Mouse (Mus musculus) heart, postnatal 0 days (tissue): ENCODE measurements around the gene Cdkl2. TPM values are rescaled to one million over a fixed set of nuclear protein-coding genes. Genes with fewer than 3 reads are reported as not detected.

Experiments
- ATAC-seq: fragments of 200-750 bp; cut with Nextera tagmentation; 2 replicates; pipeline ENCODE4 v1.8.0; 2017; ENCODE audit warnings: low read depth, moderate number of reproducible peaks, moderate library complexity; ENCODE audit not compliant: insufficient read depth
- DNase-seq: peaks from one replicate; pipeline ENCODE4 v3.0.0-alpha.2; 2016; ENCODE audit warnings: low spot score
- H3K27ac ChIP-seq: fragments of 300-500 bp; sonication (generic); 2 replicates; pipeline ENCODE4 v1.5.1; 2014; ENCODE audit warnings: low read depth, mild to moderate bottlenecking
- H3K27me3 ChIP-seq: fragments of 300-500 bp; sonication (generic); 2 replicates; pipeline ENCODE4 v1.6.1; 2014; ENCODE audit warnings: low read length, mixed read lengths; ENCODE audit not compliant: control insufficient read depth, insufficient read depth
- H3K36me3 ChIP-seq: fragments of 300-500 bp; sonication (generic); replicated peaks from 2 replicates; pipeline ENCODE4 v1.6.1; 2014; ENCODE audit warnings: low read length, mixed read lengths; ENCODE audit not compliant: control insufficient read depth, insufficient read depth
- H3K4me1 ChIP-seq: fragments of 300-500 bp; sonication (generic); 2 replicates; pipeline ENCODE4 v1.6.1; 2014; ENCODE audit warnings: antibody characterized with exemption; ENCODE audit not compliant: control insufficient read depth, insufficient read depth
- H3K4me2 ChIP-seq: fragments of 300-500 bp; sonication (generic); 2 replicates; pipeline ENCODE4 v1.6.1; 2014; ENCODE audit warnings: low read depth, mild to moderate bottlenecking, low read length, moderate library complexity
- H3K4me3 ChIP-seq: fragments of 300-500 bp; sonication (generic); 2 replicates; pipeline ENCODE4 v1.5.1; 2014; ENCODE audit warnings: low read depth, low read length
- H3K9ac ChIP-seq: fragments of 300-500 bp; sonication (generic); replicated peaks from 2 replicates; pipeline ENCODE4 v1.6.1; 2014; ENCODE audit warnings: low read depth, low read length, mixed read lengths
- H3K9me3 ChIP-seq: fragments of 300-500 bp; sonication (generic); replicated peaks from 2 replicates; pipeline ENCODE4 v1.6.1; 2016; ENCODE audit warnings: low read length; ENCODE audit not compliant: control insufficient read depth
- CTCF ChIP-seq: IDR thresholded peaks from 2 replicates; pipeline ENCODE4 v1.5.1; 2016; ENCODE audit warnings: antibody characterized with exemption, control low read depth, low read depth
- EP300 ChIP-seq: IDR thresholded peaks from 2 replicates; pipeline ENCODE4 v1.6.1; 2016; ENCODE audit warnings: antibody characterized with exemption, low read depth
- WGBS: fragments of 180-500 bp; shearing (Covaris S2); extraction: QIAGEN DNeasy Blood & Tissue Kit; methylation state at CpG from one replicate; pipeline ENCODE4 v1.1.7; 2014; 5-methylcytosine and 5-hydroxymethylcytosine counted together
- polyA plus RNA-seq: library from polyadenylated mRNA; unstranded; fragments of >200 nt; fragmentation: Nextera tagmentation; extraction: Ambion mirVana; gene quantifications from 2 replicates; pipeline ENCODE4 v1.2.1, GENCODE M21; 2015
- total RNA-seq: library from RNA; depleted of rRNA; stranded (reverse); fragments of >200 nt; gene quantifications from 2 replicates; pipeline ENCODE4 v1.2.3, GENCODE M21; 2014; ENCODE audit warnings: low replicate concordance

Cdkl2 gene
- total and polyA plus RNA-seq, 2 experiments from 2014 or later = 0.75 to 5.0 TPM

DNA sequence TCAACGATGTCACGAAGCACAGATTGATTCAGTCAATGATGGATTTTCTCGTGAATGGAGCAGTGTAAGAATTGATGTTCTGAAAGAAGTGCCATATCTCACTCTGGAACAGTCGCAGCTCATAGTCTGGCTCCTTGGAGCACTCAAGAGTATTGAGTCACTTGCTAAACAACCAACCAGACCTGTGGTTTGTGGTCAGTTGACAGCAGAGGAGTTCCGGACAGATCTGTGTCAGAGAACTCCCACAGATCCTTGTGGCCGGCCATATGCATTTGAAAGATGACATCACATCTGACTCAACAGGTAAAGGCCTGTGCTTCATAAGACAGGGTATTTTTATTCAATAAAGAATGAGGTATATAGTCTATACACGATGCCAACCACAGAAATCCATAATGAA is 69.7 kb downstream of the Cdkl2 start:
- no peak for DNase-seq
- no peaks in the 10 kb centered on the region for H3K27me3 ChIP-seq
- 81% methylated on average over 7 of the region's 7 CpGs for WGBS

DNA sequence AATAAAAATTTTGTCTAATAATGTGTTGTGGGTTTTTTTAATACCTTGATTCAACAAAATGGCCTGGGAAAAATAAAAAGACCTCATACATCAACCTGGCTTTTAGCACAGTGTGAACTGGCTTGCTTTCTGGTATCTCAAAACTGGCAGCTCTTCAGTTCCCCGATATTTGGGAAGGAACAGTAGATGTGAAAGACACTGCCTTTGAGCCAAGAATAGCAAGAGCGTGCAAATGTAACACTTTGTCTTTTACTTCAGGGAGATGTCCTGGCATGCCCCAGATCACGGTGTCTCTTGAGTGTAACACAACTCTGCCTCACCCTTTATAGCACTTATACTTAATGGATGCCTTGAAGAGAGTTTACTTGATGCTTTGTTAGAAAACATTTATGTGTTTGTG is 71.6 kb downstream of the Cdkl2 start:
- Histone ChIP-seq H3K4me1 (no peaks in the 10 kb centered on the region), H3K9me3 (no peaks in the 10 kb centered on the region), H3K9ac (no peak overlapping the region), H3K36me3 (0 out of 2 replicates have a peak, but pooled peaks cover 11% of the 10 kb centered on the region), H3K27me3 (no peaks in the 10 kb centered on the region), H3K4me3 (no peak overlapping the region), H3K4me2 (no peak overlapping the region), H3K27ac (no peak overlapping the region)
- ATAC-seq (no peak), DNase-seq (no peak)
- WGBS = 64% methylated on average over 3 of the region's 3 CpGs
- no peak for TF ChIP-seq CTCF
- TF ChIP-seq EP300 = no peak

More for the DNA sequence above, 69.7 kb downstream of the Cdkl2 start:
- H3K9me3 ChIP-seq = no peaks in the 10 kb centered on the region
- H3K9ac ChIP-seq = no peak overlapping the region
- H3K4me1 ChIP-seq = no peaks in the 10 kb centered on the region
- H3K4me2 ChIP-seq = no peak overlapping the region
- H3K27ac ChIP-seq = no peak overlapping the region
- H3K4me3 ChIP-seq = no peak overlapping the region
- no peak for TF ChIP-seq EP300
- no peak for ATAC-seq
- H3K36me3 ChIP-seq = 0 out of 2 replicates have a peak, but pooled peaks cover 11% of the 10 kb centered on the region

DNA sequence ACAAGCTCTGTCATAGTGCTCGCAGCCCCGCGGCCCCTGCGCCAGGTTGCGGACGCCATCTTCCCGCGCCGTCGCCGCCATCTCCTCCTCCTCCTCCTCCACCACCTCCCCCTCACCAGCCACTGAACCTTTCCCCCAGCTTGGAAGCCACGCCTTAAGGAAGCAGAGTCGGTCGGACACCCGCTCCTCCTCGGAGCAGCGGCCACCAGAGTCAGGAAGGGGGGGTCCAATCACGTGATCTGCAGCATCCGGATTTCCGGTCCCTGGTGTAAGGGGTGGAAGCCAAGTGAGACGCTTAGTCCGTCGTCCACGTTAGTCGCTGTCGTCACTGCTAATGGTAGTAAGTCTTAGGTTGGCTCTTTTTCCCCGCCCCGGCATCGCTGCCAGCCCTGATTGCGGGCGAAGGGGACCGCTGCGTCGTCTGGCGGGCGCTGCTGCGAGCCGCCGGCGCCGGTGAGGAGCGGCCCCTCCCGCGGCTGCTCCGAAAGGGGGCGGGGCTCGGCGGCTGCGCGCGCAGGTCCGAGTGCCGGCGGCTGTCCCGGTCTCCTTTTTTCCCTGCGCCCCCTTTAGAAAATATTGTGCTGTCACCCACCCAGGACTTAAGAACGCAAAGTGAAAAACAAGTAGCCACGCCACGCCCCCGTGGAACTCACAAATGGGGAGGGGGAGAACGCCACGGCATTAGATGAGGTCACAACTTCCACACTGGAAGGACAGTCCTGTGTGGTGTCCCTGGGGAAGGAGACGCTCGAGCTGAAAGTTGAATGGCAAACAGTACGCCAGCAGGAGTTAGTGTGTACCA is 80.8 kb downstream of the Cdkl2 start, which contains the start of gene Rchy1:
Rchy1 (minus strand) TSS at position 430 of the 802 bp plus-strand sequence.
- H3K4me1 ChIP-seq = peaks cover 16% of the 10 kb centered on the region
- H3K9ac ChIP-seq = peak within 1 kb of the TSS; percentile 77
- H3K4me2 ChIP-seq = peak within 1 kb of the TSS; percentile 88
- DNase-seq (peak; percentile 96), ATAC-seq (peak; percentile 95)
- peaks cover 1% of the 10 kb centered on the region; the same call in 1 of the 2 replicates for H3K36me3 ChIP-seq
- no peaks in the 10 kb centered on the region for H3K27me3 ChIP-seq
- peak within 1 kb of the TSS; percentile 100 for H3K27ac ChIP-seq
- H3K9me3 ChIP-seq = no peaks in the 10 kb centered on the region
- TF ChIP-seq EP300 (peak; percentile 86; the same call in 1 of the 2 replicates), CTCF (0 out of 2 replicates have a peak, but pooled peaks have one; percentile 1)
- H3K4me3 ChIP-seq = peak within 1 kb of the TSS; percentile 66
- under 1% methylated on average over 62 of the region's 65 CpGs for WGBS

DNA sequence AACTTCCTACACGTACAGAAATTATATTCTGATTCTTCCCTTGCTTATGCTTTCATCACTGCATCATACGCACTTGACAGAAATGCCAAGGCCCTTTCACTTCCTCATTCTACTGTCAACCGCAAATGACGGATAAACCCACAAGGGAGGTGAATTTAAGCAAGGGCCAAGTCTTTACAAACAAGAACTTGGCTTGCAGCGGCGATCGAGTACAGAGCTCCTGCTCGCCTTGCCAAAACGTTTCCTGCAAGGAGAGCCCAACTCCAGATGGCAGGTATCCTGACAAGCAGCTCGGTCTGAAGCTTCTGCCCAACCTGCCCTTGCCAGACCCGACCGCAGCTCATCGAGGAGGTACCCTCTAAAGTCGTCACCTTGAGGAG is 81.4 kb downstream of the Cdkl2 start:
- ATAC-seq (no peak; the same call in 1 of the 2 replicates), DNase-seq (peak; percentile 39)
- Histone ChIP-seq H3K9ac (peak overlapping the region; percentile 77), H3K4me3 (peak overlapping the region; percentile 66), H3K4me2 (peak overlapping the region; percentile 88), H3K4me1 (peaks cover 16% of the 10 kb centered on the region), H3K9me3 (no peaks in the 10 kb centered on the region), H3K27ac (peak overlapping the region; percentile 100), H3K36me3 (peaks cover 6% of the 10 kb centered on the region), H3K27me3 (no peaks in the 10 kb centered on the region)
- TF ChIP-seq CTCF (no peak), EP300 (no peak)
- under 1% methylated on average over 14 of the region's 14 CpGs for WGBS

DNA sequence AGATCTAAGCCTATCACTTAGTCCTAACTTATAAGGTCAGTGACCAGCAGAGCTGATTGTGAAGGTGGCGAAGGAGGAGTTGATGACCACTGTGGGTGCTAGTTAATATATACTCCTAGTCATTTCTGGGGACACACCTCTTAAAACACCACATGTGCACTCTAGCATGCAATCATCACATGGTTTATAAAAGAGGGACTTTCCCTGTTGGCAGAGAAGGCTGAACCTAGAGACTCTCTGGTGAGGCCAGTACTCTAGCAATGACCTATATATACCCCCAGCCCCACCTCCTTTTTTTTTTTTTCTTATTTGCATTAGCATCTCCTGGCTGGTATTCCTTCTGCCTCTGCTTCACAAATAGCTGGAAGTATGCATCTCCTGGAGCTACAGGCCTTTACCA is 82.3 kb downstream of the Cdkl2 start:
- H3K9ac ChIP-seq = peak overlapping the region; percentile 77; the same call in 1 of the 2 replicates
- no peak for DNase-seq
- peak overlapping the region; percentile 100 for H3K27ac ChIP-seq
- peaks cover 16% of the 10 kb centered on the region for H3K4me1 ChIP-seq
- TF ChIP-seq EP300 (no peak), CTCF (no peak)
- peak overlapping the region; percentile 88 for H3K4me2 ChIP-seq
- peaks cover 13% of the 10 kb centered on the region for H3K36me3 ChIP-seq
- no peaks in the 10 kb centered on the region for H3K9me3 ChIP-seq
- H3K27me3 ChIP-seq = no peaks in the 10 kb centered on the region
- ATAC-seq = no peak
- 68% methylated on average over 1 of the region's 1 CpGs for WGBS
- H3K4me3 ChIP-seq = peak overlapping the region; percentile 66
